Mouse (Mus musculus) hindbrain, embryonic 15.5 days (tissue): Measurements from ENCODE around the gene Hic1. TPM values are rescaled to one million over a fixed set of nuclear protein-coding genes. Genes with fewer than 3 reads are reported as not detected.

Source experiments
- ATAC-seq: fragments of 200-750 bp; cut with Nextera tagmentation; 2 replicates; pipeline ENCODE4 v1.8.0; 2017; ENCODE audit warnings: low read depth, moderate number of reproducible peaks, moderate TSS enrichment; ENCODE audit not compliant: low FRiP score
- H3K27ac ChIP-seq: fragments of 300-500 bp; sonication (generic); replicated peaks from 2 replicates; pipeline ENCODE4 v1.5.1; 2015; ENCODE audit warnings: mild to moderate bottlenecking, inconsistent platforms
- H3K27me3 ChIP-seq: fragments of 300-500 bp; sonication (generic); 2 replicates; pipeline ENCODE4 v1.6.1; 2015; ENCODE audit warnings: control low read depth, inconsistent platforms
- H3K36me3 ChIP-seq: fragments of 300-500 bp; sonication (generic); 2 replicates; pipeline ENCODE4 v1.6.1; 2015; ENCODE audit warnings: control low read depth, inconsistent platforms
- H3K4me1 ChIP-seq: fragments of 300-500 bp; sonication (generic); replicated peaks from 2 replicates; pipeline ENCODE4 v1.6.1; 2015; ENCODE audit warnings: control low read depth, inconsistent platforms
- H3K4me2 ChIP-seq: fragments of 300-500 bp; sonication (generic); 2 replicates; pipeline ENCODE4 v1.6.1; 2015; ENCODE audit warnings: moderate library complexity, mild to moderate bottlenecking, inconsistent platforms
- H3K4me3 ChIP-seq: fragments of 300-500 bp; sonication (generic); 2 replicates; pipeline ENCODE4 v1.5.1; 2015; ENCODE audit warnings: mild to moderate bottlenecking, inconsistent platforms
- H3K9ac ChIP-seq: fragments of 300-500 bp; sonication (generic); 2 replicates; pipeline ENCODE4 v1.6.1; 2015; ENCODE audit warnings: inconsistent platforms
- H3K9me3 ChIP-seq: fragments of 300-500 bp; sonication (generic); 2 replicates; pipeline ENCODE4 v1.6.1; 2016; ENCODE audit warnings: control low read depth, inconsistent platforms
- WGBS: fragments of 180-500 bp; shearing (Covaris S2); methylation state at CpG from one replicate; pipeline ENCODE4 v1.1.7; 2015; 5-methylcytosine and 5-hydroxymethylcytosine counted together
- polyA plus RNA-seq: library from polyadenylated mRNA; unstranded; fragments of >200 nt; fragmentation: Nextera tagmentation; extraction: Ambion mirVana; gene quantifications from 2 replicates; pipeline ENCODE4 v1.2.1, GENCODE M21; 2015

The Hic1 gene
- polyA plus RNA-seq, 1 experiment from 2014 or later, result 4.8 TPM

DNA sequence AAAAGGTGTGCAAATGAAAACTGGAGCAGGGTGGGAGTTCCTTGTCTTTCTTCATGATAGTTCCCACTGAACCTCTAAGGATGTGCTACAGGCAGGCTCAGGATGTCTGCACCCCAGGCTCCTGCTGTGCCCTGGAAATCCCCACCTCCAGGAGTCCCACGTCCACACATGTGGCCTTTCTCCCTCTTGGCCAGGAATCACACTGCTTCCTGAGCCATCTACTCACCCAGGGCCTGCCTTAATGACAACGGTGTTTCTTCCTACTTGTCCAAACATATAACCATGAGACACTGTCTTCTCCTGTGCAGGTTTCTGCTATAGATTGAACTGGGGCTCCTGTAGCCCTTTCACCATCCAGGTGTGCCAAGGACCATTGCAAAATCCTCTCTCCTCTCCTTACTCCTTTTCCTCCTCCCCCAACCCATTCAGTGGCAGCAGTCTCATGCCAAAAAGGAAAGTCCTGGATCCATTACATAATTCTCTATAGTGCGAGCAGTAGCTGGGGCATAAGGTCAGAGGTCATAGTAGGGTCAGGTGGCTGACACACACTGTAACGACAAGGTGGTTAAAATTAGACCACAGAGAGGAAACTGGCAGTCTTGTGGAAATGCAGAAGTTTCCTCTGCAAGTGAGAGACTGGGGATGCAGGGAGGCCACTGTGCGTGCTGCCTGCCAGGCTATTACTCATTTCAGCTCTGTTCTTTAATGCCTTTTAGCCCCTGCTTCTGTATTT, 32.5 kb downstream of the Hic1 start:
- Histone ChIP-seq H3K4me2 (no peak overlapping the region), H3K9me3 (no peaks in the 10 kb centered on the region), H3K4me1 (peaks cover 40% of the 10 kb centered on the region), H3K27ac (no peak overlapping the region), H3K4me3 (no peak overlapping the region), H3K9ac (no peak overlapping the region), H3K27me3 (no peaks in the 10 kb centered on the region), H3K36me3 (no peaks in the 10 kb centered on the region)
- ATAC-seq, result no peak
- WGBS, result 58% methylated on average over 5 of the region's 5 CpGs

DNA sequence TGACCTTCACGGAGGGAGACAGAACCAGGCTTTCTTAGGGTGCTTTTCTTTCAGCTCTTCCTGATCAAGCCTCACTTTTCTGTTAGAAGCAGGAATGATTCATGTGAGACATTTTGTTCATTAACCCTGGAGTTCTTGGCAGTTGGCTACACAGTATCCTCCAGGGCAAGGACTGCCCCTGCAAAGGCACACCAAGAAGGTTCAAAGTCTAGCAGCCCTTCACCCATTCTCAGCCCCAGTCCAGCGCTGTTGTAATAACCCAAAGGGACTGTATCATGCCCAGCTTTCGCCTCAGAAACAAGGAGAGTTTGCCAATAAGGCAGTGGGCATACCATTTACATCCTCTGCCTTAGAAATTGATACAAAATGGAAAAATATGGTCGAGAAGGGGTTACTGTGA, 34.0 kb downstream of the Hic1 start:
- ATAC-seq, result no peak
- Histone ChIP-seq H3K9me3 (no peaks in the 10 kb centered on the region), H3K4me1 (peaks cover 42% of the 10 kb centered on the region), H3K36me3 (no peaks in the 10 kb centered on the region), H3K4me2 (no peak overlapping the region), H3K27ac (no peak overlapping the region), H3K27me3 (no peaks in the 10 kb centered on the region), H3K4me3 (no peak overlapping the region), H3K9ac (no peak overlapping the region)
- WGBS, result 96% methylated on average over 4 of the region's 4 CpGs

DNA sequence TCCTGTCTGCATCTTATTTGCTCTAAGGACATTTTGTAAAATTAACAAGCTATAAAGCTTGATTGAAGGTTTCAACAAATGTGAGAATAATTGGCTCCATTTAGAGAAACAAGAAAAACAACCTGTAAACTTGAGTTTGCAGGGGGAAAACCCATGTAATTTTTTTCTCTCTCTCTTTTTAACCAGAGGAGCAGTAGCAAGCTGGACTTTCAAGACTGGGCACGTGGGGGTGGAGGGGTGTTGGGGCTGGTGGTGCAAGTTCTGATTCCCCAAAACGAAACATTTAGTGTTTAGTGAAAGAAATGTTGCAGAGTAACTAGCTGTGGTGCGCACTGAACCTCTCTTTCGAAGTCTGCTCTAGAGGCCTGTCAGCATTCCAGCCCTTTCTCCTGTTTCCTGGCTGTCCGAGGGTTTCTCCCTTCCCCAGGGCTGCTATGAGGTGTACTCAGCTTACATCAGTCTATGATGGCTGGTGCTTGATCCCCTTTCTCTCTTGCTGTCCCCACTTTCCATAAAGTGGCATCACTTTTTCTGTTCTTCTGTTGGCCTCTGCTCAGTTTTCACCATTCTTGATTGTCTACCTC, 34.7 kb downstream of the Hic1 start:
- H3K4me2 ChIP-seq, result no peak overlapping the region
- peaks cover 42% of the 10 kb centered on the region for H3K4me1 ChIP-seq
- no peak overlapping the region for H3K4me3 ChIP-seq
- peak overlapping the region; percentile 74; the same call in 1 of the 2 replicates for H3K27ac ChIP-seq
- ATAC-seq, result no peak
- no peak overlapping the region for H3K9ac ChIP-seq
- H3K27me3 ChIP-seq, result no peaks in the 10 kb centered on the region
- H3K9me3 ChIP-seq, result no peaks in the 10 kb centered on the region
- no peaks in the 10 kb centered on the region for H3K36me3 ChIP-seq
- 79% methylated on average over 5 of the region's 5 CpGs for WGBS

DNA sequence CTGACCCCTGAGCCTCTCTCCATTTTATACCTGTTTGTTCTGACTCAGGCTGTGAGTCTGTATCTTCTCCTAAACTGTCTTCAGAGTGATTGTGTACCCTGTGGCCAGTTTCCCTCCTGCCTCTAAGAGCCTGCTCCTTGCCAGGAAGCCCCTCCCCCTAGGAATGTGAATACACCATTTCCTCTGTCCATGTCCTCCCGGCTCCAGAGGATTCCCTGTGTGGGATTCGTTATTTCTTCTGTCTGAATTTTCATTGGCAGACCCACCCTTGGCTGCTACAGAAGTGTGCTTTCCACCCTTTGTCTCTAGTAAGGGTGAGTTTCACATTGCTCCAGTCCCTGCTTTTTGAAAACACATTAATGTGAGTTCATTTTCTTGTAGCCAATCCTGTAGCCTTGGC, 35.4 kb downstream of the Hic1 start:
- ATAC-seq, result peak; percentile 71
- no peak overlapping the region for H3K4me3 ChIP-seq
- H3K9me3 ChIP-seq, result no peaks in the 10 kb centered on the region
- 0 out of 2 replicates have a peak overlapping the region, but pooled peaks have one; percentile 1 for H3K4me2 ChIP-seq
- no peaks in the 10 kb centered on the region for H3K36me3 ChIP-seq
- 12% methylated on average over 2 of the region's 2 CpGs for WGBS
- no peaks in the 10 kb centered on the region for H3K27me3 ChIP-seq
- peak overlapping the region; percentile 74 for H3K27ac ChIP-seq
- peaks cover 39% of the 10 kb centered on the region for H3K4me1 ChIP-seq
- H3K9ac ChIP-seq, result no peak overlapping the region

DNA sequence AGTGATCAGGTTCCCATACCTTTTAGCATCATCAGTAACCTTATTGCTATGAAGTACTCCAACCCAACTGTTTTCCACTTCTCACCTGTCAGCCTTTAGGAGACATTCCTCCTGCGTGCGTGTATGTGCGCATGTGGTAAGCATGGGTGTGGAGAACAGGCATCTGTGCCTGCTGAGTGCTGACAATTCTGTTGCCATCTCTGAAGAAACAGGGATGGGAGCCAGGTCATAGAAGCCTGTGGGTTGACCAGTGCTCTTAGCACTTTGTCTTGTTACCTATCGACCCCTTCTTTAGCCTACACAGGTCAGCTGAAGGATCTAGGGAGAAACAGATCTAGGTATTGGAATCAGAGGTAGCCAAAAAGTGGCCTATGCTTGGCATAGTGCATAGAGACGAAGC, 35.9 kb downstream of the Hic1 start:
- H3K27ac ChIP-seq, result peak overlapping the region; percentile 74
- no peaks in the 10 kb centered on the region for H3K27me3 ChIP-seq
- 89% methylated on average over 5 of the region's 5 CpGs for WGBS
- H3K4me2 ChIP-seq, result no peak overlapping the region
- H3K36me3 ChIP-seq, result no peaks in the 10 kb centered on the region
- H3K9ac ChIP-seq, result no peak overlapping the region
- H3K4me3 ChIP-seq, result no peak overlapping the region
- no peaks in the 10 kb centered on the region for H3K9me3 ChIP-seq
- peaks cover 37% of the 10 kb centered on the region for H3K4me1 ChIP-seq
- ATAC-seq, result no peak

DNA sequence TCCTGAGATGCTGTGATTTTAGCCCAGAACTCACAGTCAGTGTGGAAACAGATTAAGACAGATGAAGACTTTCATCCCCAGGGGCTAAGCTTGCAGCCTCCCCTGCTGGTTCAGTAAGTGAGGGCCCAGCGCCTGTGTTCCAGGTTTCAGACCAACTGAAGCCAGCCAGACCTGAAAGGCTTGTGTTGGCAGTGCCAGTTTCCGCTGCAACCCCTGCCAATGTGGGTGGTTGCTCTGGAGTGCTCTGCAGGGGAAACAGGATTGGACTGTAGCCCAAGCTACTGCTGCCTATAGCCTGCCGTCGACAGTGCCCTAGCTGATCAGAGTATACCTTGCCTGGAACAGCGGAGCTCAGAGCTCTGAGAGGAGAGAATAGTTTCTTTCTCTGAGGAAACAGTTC, 37.0 kb downstream of the Hic1 start:
- peaks cover 37% of the 10 kb centered on the region for H3K4me1 ChIP-seq
- no peak overlapping the region for H3K9ac ChIP-seq
- ATAC-seq, result peak; percentile 72; the same call in 1 of the 2 replicates
- H3K4me2 ChIP-seq, result no peak overlapping the region
- no peaks in the 10 kb centered on the region for H3K27me3 ChIP-seq
- 67% methylated on average over 5 of the region's 5 CpGs for WGBS
- no peaks in the 10 kb centered on the region for H3K36me3 ChIP-seq
- no peak overlapping the region for H3K27ac ChIP-seq
- no peak overlapping the region for H3K4me3 ChIP-seq
- H3K9me3 ChIP-seq, result no peaks in the 10 kb centered on the region

DNA sequence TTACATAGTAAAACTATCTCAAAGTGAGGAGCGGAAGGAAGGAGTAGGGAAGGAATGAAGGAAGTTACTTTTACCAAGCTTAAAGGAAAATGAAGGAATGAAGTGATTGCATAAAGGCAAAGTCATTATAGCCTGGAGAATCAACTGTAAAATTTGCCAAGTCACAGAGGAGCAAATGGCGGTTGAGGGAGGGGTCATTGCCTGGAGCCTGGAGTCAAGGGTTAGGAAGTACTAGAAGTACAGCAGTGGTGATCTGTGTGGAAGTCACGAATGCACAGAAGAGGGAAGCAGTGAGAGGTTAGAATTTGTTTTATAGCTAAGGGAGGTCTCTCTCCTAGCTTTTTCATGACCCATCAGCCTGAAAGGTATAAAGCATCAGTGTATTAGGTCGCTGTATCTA, 38.0 kb downstream of the Hic1 start:
- Histone ChIP-seq H3K36me3 (no peaks in the 10 kb centered on the region), H3K4me1 (peaks cover 37% of the 10 kb centered on the region), H3K27me3 (no peaks in the 10 kb centered on the region), H3K4me3 (no peak overlapping the region), H3K27ac (no peak overlapping the region), H3K4me2 (no peak overlapping the region), H3K9ac (no peak overlapping the region), H3K9me3 (no peaks in the 10 kb centered on the region)
- WGBS, result 83% methylated on average over 4 of the region's 4 CpGs
- ATAC-seq, result no peak

DNA sequence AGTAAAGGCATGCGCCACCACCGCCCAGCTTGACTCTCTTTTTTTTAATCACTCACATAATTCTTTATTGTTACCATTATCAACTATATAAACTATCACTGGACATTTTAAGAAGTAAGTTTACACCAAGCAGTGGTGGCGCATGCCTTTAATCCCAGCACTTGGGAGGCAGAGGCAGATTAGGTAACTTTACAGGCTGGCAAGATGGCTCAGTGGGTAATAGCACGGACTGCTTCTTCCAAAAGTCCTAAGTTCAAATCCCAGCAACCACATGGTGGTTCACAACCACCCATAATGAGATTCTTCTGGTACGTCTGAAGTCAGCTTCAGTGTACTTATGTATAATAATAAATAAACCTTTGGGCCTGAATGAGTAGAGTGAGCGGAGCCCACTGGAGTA, 39.8 kb downstream of the Hic1 start:
- Histone ChIP-seq H3K4me1 (peaks cover 27% of the 10 kb centered on the region), H3K36me3 (no peaks in the 10 kb centered on the region), H3K9ac (no peak overlapping the region), H3K9me3 (no peaks in the 10 kb centered on the region), H3K27ac (no peak overlapping the region), H3K27me3 (no peaks in the 10 kb centered on the region), H3K4me3 (no peak overlapping the region), H3K4me2 (no peak overlapping the region)
- ATAC-seq, result no peak
- 97% methylated on average over 6 of the region's 6 CpGs for WGBS

DNA sequence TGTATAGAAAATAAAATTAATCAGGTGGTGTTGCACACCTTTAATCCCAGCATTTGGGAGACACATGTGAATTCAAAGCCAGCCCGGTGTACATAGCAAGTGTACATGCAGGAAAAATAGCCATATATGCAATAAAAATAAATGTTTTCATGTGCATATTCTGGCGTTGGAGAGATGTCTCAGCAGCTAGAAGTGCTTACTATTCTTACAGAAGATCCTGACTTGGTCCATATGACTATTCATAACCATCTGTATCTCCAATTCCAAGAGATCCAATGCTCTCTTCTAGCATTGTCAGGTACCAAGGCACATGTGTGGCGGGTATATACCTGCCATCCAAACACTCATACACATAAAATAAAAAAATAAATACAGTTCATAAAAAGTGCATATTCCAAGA, 42.9 kb downstream of the Hic1 start:
- no peak for ATAC-seq
- H3K27ac ChIP-seq, result no peak overlapping the region
- no peaks in the 10 kb centered on the region for H3K36me3 ChIP-seq
- H3K4me2 ChIP-seq, result no peak overlapping the region
- no peaks in the 10 kb centered on the region for H3K27me3 ChIP-seq
- 97% methylated on average over 3 of the region's 3 CpGs for WGBS
- no peaks in the 10 kb centered on the region for H3K9me3 ChIP-seq
- no peaks in the 10 kb centered on the region for H3K4me1 ChIP-seq
- no peak overlapping the region for H3K4me3 ChIP-seq
- no peak overlapping the region for H3K9ac ChIP-seq

DNA sequence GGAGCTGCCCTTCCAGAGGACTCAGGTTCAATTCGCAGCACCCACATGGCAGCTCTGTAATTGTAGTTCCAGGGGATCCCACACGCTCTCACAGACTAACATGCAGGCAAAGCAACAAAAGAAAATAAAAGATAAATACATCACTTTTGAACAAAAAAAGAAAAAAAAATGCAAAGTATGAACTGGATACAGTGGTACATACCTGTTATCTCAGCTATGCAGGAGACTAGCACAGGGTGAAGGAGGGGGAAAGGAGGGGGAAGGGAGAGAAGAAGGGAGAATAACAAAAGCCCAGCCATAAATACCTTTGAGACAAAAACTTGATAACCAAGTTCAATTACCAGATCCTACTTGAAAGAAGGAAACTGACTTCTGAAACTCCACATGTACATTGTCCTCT, 44.9 kb downstream of the Hic1 start:
- no peaks in the 10 kb centered on the region for H3K9me3 ChIP-seq
- no peak overlapping the region for H3K9ac ChIP-seq
- H3K4me2 ChIP-seq, result no peak overlapping the region
- H3K27ac ChIP-seq, result no peak overlapping the region
- H3K27me3 ChIP-seq, result no peaks in the 10 kb centered on the region
- no peaks in the 10 kb centered on the region for H3K36me3 ChIP-seq
- no peak for ATAC-seq
- H3K4me1 ChIP-seq, result no peaks in the 10 kb centered on the region
- 85% methylated on average over 2 of the region's 2 CpGs for WGBS
- H3K4me3 ChIP-seq, result no peak overlapping the region

DNA sequence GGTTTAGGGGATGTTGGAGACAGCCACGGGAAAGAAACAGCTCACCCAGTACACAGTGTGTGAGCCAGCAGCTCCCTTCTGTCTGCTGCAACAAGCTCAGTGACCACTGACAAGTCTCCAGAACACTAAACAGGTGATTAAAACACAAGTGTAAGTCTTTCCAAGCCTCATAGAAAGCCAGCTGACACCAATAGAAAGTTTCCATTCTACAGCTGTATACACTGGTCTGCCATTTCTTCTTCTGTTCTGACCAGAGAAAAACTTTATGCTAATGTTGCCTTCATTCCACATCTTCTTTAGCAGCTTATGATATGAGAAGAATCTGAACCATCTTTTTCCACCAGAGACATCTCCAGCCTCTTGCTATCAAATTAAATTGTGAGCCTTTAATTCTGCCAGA, 48.0 kb downstream of the Hic1 start:
- no peak overlapping the region for H3K27ac ChIP-seq
- no peak overlapping the region for H3K4me2 ChIP-seq
- no peak for ATAC-seq
- no peak overlapping the region for H3K4me3 ChIP-seq
- H3K4me1 ChIP-seq, result no peaks in the 10 kb centered on the region
- H3K9me3 ChIP-seq, result no peaks in the 10 kb centered on the region
- no peak overlapping the region for H3K9ac ChIP-seq
- H3K27me3 ChIP-seq, result no peaks in the 10 kb centered on the region
- 73% methylated on average over 1 of the region's 1 CpGs for WGBS
- H3K36me3 ChIP-seq, result no peaks in the 10 kb centered on the region

DNA sequence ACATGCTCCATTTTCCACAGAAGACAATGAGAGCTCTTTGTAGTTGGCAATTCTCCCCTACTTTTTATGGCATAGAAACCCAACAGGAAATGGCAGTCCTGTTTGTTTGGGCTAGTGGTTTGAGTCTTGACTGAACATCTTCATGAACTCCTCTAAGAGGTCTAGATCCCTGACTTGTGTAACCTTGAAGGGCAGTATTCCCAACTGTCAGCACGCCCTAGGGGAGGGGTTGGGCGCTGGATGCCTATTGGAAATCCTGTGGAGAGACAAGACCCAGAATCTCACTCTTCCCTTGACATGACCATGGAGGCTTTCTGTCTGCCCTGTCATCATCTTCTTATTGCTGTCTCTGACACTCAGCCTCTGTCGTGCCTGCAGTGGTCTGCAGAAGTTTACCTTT, 49.5 kb downstream of the Hic1 start:
- no peak overlapping the region for H3K27ac ChIP-seq
- no peaks in the 10 kb centered on the region for H3K9me3 ChIP-seq
- no peaks in the 10 kb centered on the region for H3K4me1 ChIP-seq
- H3K36me3 ChIP-seq, result no peaks in the 10 kb centered on the region
- WGBS, result 88% methylated on average over 3 of the region's 3 CpGs
- no peak for ATAC-seq
- H3K9ac ChIP-seq, result no peak overlapping the region
- no peaks in the 10 kb centered on the region for H3K27me3 ChIP-seq
- no peak overlapping the region for H3K4me2 ChIP-seq
- H3K4me3 ChIP-seq, result no peak overlapping the region

DNA sequence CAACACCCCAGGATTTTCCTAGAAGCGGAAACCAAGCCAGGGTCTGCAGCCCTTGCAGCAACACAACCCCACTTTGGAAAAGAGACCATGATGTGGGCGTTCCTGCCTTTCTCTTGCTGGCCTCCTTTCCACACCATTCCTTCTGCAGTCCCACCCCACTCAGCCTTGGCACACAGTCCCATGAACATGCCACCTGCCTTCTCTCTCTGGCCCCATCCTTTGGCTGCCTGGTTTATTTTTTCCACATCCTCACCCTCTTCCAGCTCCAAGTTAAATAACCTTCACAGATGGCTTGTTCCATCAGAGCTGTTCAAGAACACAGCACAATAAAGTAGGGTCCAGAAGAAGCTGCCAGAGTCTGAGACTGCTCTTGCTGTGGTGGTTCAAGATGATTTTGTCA, 50.0 kb downstream of the Hic1 start:
- no peaks in the 10 kb centered on the region for H3K27me3 ChIP-seq
- H3K4me3 ChIP-seq, result no peak overlapping the region
- no peak overlapping the region for H3K9ac ChIP-seq
- H3K4me2 ChIP-seq, result no peak overlapping the region
- H3K9me3 ChIP-seq, result no peaks in the 10 kb centered on the region
- no peaks in the 10 kb centered on the region for H3K36me3 ChIP-seq
- WGBS, result 91% methylated on average over 2 of the region's 2 CpGs
- ATAC-seq, result no peak
- no peaks in the 10 kb centered on the region for H3K4me1 ChIP-seq
- no peak overlapping the region for H3K27ac ChIP-seq
